Mouse (Mus musculus): ENCODE data around the gene Zyg11b. TPM values are rescaled to one million over a fixed set of nuclear protein-coding genes. Genes with fewer than 3 reads are reported as not detected.

The Zyg11b gene
- polyA plus RNA-seq, 1 experiment from 2014 or later = 9.1 TPM

DNA sequence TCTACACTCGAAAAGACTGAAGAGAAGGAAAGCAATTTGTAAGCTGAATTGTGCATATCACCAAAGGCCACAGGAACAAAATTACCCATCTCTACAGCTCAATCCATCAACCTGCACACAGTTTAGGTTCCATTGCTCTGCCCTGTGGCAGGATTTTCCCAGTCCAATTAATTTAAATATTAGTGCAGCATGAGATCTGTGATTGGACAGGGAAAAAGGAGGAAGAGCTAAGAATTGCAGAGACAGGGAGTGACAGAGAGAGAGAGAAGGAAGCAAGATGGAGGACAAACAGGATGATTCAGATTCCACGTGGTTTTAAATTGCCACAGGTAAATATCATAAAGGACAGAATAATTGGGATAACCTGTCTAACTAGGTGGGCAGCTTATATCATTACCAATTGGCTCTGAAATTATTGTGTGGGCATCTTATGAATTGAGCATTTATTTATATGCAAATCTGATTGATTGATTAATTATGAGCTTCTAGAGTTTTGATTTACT is 108.0 kb downstream of the Zyg11b start:
- no peaks in the 10 kb centered on the region for H3K36me3 ChIP-seq (ENCODE audit: control insufficient read depth, insufficient read depth, low read length)
- H3K9ac ChIP-seq (ENCODE audit: low read depth, low read length) = no peak overlapping the region
- no peak overlapping the region for H3K27ac ChIP-seq (ENCODE audit: low read depth, low read length)
- H3K4me1 ChIP-seq (ENCODE audit: control insufficient read depth, insufficient read depth, low read length) = no peaks in the 10 kb centered on the region
- no peak for ATAC-seq (replicated peaks; ENCODE audit: insufficient number of reproducible peaks, low FRiP score, low TSS enrichment)
- WGBS (ENCODE audit: insufficient replicate concordance) = 73% methylated on average over 2 of the region's 2 CpGs
- no peak overlapping the region for H3K4me3 ChIP-seq (ENCODE audit: low read depth, low read length)
- H3K9me3 ChIP-seq (replicated peaks; ENCODE audit: control insufficient read depth, low read length) = no peaks in the 10 kb centered on the region
- no peak overlapping the region for H3K4me2 ChIP-seq
- H3K27me3 ChIP-seq (ENCODE audit: control insufficient read depth, insufficient read depth, low read length) = no peaks in the 10 kb centered on the region

DNA sequence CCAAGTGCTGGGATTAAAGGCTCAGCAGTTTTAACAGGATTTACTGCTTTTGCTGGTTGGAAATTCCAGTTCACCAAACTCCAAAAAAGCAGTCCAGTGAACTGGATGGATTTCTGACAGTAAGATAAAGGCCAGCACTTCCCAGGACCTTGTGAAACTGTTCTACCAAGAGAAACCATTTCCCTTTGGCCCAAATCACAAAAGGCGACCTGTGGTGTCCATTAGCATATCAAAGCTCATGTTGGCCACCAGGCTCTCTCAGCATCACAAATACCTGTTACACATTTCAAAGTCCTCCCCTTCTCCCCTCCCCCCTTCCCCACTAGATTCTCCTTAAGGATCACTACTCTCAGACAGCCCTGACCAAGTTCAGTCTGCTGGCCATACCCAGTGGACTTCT is 118.6 kb downstream of the Zyg11b start:
- H3K36me3 ChIP-seq (ENCODE audit: control insufficient read depth, insufficient read depth, low read length) = no peaks in the 10 kb centered on the region
- no peak for ATAC-seq (replicated peaks; ENCODE audit: insufficient number of reproducible peaks, low FRiP score, low TSS enrichment)
- 46% methylated on average over 1 of the region's 1 CpGs for WGBS (ENCODE audit: insufficient replicate concordance)

More for the DNA sequence above, 118.6 kb downstream of the Zyg11b start:
- Histone ChIP-seq H3K27ac (ENCODE audit: low read depth, low read length) (no peak overlapping the region), H3K4me2 (no peak overlapping the region), H3K27me3 (ENCODE audit: control insufficient read depth, insufficient read depth, low read length) (no peaks in the 10 kb centered on the region), H3K9me3 (replicated peaks; ENCODE audit: control insufficient read depth, low read length) (no peaks in the 10 kb centered on the region), H3K4me3 (ENCODE audit: low read depth, low read length) (no peak overlapping the region), H3K4me1 (ENCODE audit: control insufficient read depth, insufficient read depth, low read length) (no peaks in the 10 kb centered on the region), H3K9ac (ENCODE audit: low read depth, low read length) (no peak overlapping the region)

Other genes with a start within 250 kb of the Zyg11b start
- gene Podn, start 204.7 kb downstream of the Zyg11b start, polyA plus RNA-seq (2014; fragmentation: Nextera tagmentation; extraction: Ambion mirVana) = 0.39 and 0.51 TPM in 2 replicates
- gene Scp2, start 156.1 kb downstream of the Zyg11b start, polyA plus RNA-seq (2014; fragmentation: Nextera tagmentation; extraction: Ambion mirVana) = 182 and 194 TPM in 2 replicates
- gene Echdc2, start 135.7 kb downstream of the Zyg11b start, polyA plus RNA-seq (2014; fragmentation: Nextera tagmentation; extraction: Ambion mirVana) = 16.3 and 17.3 TPM in 2 replicates
- not detected in 2 replicates for gene Zyg11a, start 83.0 kb downstream of the Zyg11b start, polyA plus RNA-seq (2014; fragmentation: Nextera tagmentation; extraction: Ambion mirVana)
- 38.0 and 44.3 TPM in 2 replicates for gene Coa7, start 27.0 kb upstream of the Zyg11b start, polyA plus RNA-seq (2014; fragmentation: Nextera tagmentation; extraction: Ambion mirVana)
- 1.3 and 2.2 TPM in 2 replicates for gene Shisal2a, start 82.3 kb upstream of the Zyg11b start, polyA plus RNA-seq (2014; fragmentation: Nextera tagmentation; extraction: Ambion mirVana)
- gene Gpx7, start 105.9 kb upstream of the Zyg11b start, polyA plus RNA-seq (2014; fragmentation: Nextera tagmentation; extraction: Ambion mirVana) = 58.8 and 60.8 TPM in 2 replicates
- gene Tut4, start 158.3 kb upstream of the Zyg11b start, polyA plus RNA-seq (2014; fragmentation: Nextera tagmentation; extraction: Ambion mirVana) = 48.5 and 56.1 TPM in 2 replicates

All from heart, embryonic 11.5 days (tissue).